Comparison of ENCODE assay signal across 10 mouse cellular contexts in the genomic region with DNA sequence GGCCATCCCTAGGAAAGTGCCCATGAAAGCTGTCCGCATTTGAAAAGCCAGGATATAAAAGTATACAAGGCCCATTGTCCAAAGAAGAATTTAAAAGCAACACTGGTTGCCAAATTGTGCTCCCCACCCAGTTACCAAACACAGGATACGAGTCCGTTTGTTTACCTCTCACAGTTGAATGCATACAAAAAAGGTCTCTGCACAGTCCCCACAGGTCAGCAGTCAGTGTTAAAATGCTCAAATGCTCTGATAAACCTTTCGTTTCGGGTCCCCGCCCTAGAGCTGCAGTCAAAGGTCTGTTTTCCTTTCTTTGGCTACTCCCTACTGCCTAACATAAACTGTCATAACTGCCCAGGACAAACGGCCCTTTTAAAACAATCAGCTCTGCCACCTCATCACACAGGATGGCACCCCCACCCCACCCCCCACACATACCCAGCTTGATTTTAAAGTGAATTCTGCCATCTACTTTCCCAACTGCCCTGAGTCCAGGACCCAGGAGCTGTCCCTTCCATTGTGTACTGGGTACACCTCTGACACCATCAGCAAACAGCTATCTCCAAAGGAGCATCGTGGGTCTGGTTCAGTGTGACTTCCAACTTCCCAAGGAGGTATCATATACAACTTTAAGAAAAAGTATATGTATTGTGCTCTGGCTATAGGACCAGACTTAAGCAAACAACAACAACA.
DNase-seq lines count a peak whose midpoint lies in the region; ATAC-seq lines count a peak whose summit lies in the region.
"Had no signal": no experiment of that assay in that cellular context is flagged by ENCODE, and none has a peak within 500 bp of the region (broad histone marks: within the 10 kb centered on the region; RNA-seq: fewer than 3 reads in every experiment).

No protein-coding gene starts in this region.

- no peaks in the 10 kb centered on the region for H3K27me3 ChIP-seq in heart, embryonic 14.5 days (ENCODE audit: control insufficient read depth, insufficient read depth, low read length)
- H3K27me3 ChIP-seq in heart, embryonic 10.5 days (ENCODE audit: insufficient read depth, poor library complexity, severe bottlenecking) = no peaks in the 10 kb centered on the region
- no peaks in the 10 kb centered on the region for H3K27me3 ChIP-seq in midbrain, embryonic 13.5 days
- no peaks in the 10 kb centered on the region for H3K27me3 ChIP-seq in midbrain, embryonic 16.5 days (ENCODE audit: control insufficient read depth, insufficient read depth, low read depth, low read length)
- no peaks in the 10 kb centered on the region for H3K27me3 ChIP-seq in lung, embryonic 16.5 days (ENCODE audit: control insufficient read depth, insufficient read depth, low read depth, low read length)
- H3K27me3 ChIP-seq: megakaryocyte, embryonic 14.5 days had no signal

- H3K27ac ChIP-seq in heart, embryonic 14.5 days (replicated peaks in 1 of 2; ENCODE audit: control insufficient read depth in 1 of 2, insufficient read depth in 1 of 2, low read depth in 2 of 2, low read length in 2 of 2) = peak overlapping the region in 1 of 2 experiments; percentile 20; a peak in 1 of 4 replicates
- H3K27ac ChIP-seq in heart, embryonic 10.5 days = no peak overlapping the region
- 0 out of 2 replicates have a peak overlapping the region, but pooled peaks have one; percentile 61 for H3K27ac ChIP-seq in midbrain, embryonic 13.5 days
- H3K27ac ChIP-seq in midbrain, embryonic 16.5 days (ENCODE audit: low read length) = no peak overlapping the region; the same call in 1 of the 2 replicates
- H3K27ac ChIP-seq in lung, embryonic 16.5 days (ENCODE audit: low read length) = peak overlapping the region; percentile 72
- H3K27ac ChIP-seq: embryonic facial prominence, embryonic 13.5 days had no signal

- H3K9ac ChIP-seq in heart, embryonic 14.5 days (ENCODE audit: low read length) = no peak overlapping the region
- no peak overlapping the region for H3K9ac ChIP-seq in midbrain, embryonic 13.5 days (replicated peaks)
- no peak overlapping the region for H3K9ac ChIP-seq in midbrain, embryonic 16.5 days (ENCODE audit: low read depth, low read length)
- H3K9ac ChIP-seq in lung, embryonic 16.5 days (ENCODE audit: low read length) = no peak overlapping the region
- H3K9ac ChIP-seq: embryonic facial prominence, embryonic 13.5 days had no signal

- no peaks in the 10 kb centered on the region for H3K9me3 ChIP-seq in heart, embryonic 14.5 days (ENCODE audit: control insufficient read depth, low read length)
- H3K9me3 ChIP-seq in heart, embryonic 10.5 days = 0 out of 2 replicates have a peak, but pooled peaks cover 2% of the 10 kb centered on the region
- no peaks in the 10 kb centered on the region for H3K9me3 ChIP-seq in midbrain, embryonic 13.5 days
- H3K9me3 ChIP-seq in midbrain, embryonic 16.5 days (replicated peaks; ENCODE audit: control insufficient read depth, low read length, poor library complexity, severe bottlenecking) = no peaks in the 10 kb centered on the region
- peaks cover 4% of the 10 kb centered on the region; the same call in 1 of the 2 replicates for H3K9me3 ChIP-seq in lung, embryonic 16.5 days (ENCODE audit: control insufficient read depth, low read length)
- H3K9me3 ChIP-seq: embryonic facial prominence, embryonic 13.5 days had no signal

- no peak overlapping the region for H3K4me2 ChIP-seq in heart, embryonic 14.5 days (ENCODE audit: low read length)
- H3K4me2 ChIP-seq in midbrain, embryonic 13.5 days (replicated peaks) = no peak overlapping the region
- no peak overlapping the region for H3K4me2 ChIP-seq in midbrain, embryonic 16.5 days (ENCODE audit: low read length)
- H3K4me2 ChIP-seq in lung, embryonic 16.5 days (ENCODE audit: low read depth, low read length) = no peak overlapping the region
- H3K4me2 ChIP-seq: embryonic facial prominence, embryonic 13.5 days had no signal

- ATAC-seq in heart, embryonic 14.5 days (ENCODE audit: insufficient number of reproducible peaks, insufficient read depth, low FRiP score, low read depth) = peak; percentile 54; the same call in 1 of the 2 replicates
- no peak for ATAC-seq in midbrain, embryonic 13.5 days
- ATAC-seq in midbrain, embryonic 16.5 days = no peak
- peak; percentile 82 for ATAC-seq in lung, embryonic 16.5 days (ENCODE audit: low read depth)

- no peak for DNase-seq in heart, embryonic 10.5 days (ENCODE audit: low spot score)
- no peak for DNase-seq in urinary bladder, postnatal 36 days (ENCODE audit: low spot score in 2 of 2)
- no peak for DNase-seq in frontal cortex, postnatal 10 days (ENCODE audit: low spot score in 2 of 2)
- DNase-seq: cerebellum, postnatal 10 days had no signal

- peaks cover 88% of the 10 kb centered on the region for H3K36me3 ChIP-seq in heart, embryonic 14.5 days (ENCODE audit: control insufficient read depth, insufficient read depth, low read length)
- peaks cover 71% of the 10 kb centered on the region for H3K36me3 ChIP-seq in heart, embryonic 10.5 days
- peaks cover 20% of the 10 kb centered on the region for H3K36me3 ChIP-seq in midbrain, embryonic 13.5 days
- H3K36me3 ChIP-seq in midbrain, embryonic 16.5 days (ENCODE audit: control insufficient read depth, insufficient read depth, low read length) = no peaks in the 10 kb centered on the region
- peaks cover 23% of the 10 kb centered on the region for H3K36me3 ChIP-seq in lung, embryonic 16.5 days (ENCODE audit: control insufficient read depth, insufficient read depth, low read length)

- WGBS in heart, embryonic 14.5 days = 66% methylated on average over 8 of the region's 8 CpGs
- 61% methylated on average over 8 of the region's 8 CpGs for WGBS in heart, embryonic 10.5 days
- WGBS in midbrain, embryonic 13.5 days = 61% methylated on average over 8 of the region's 8 CpGs
- 67% methylated on average over 8 of the region's 8 CpGs for WGBS in midbrain, embryonic 16.5 days
- 36% methylated on average over 8 of the region's 8 CpGs for WGBS in lung, embryonic 16.5 days

- peaks cover 0 to 15% of the 10 kb centered on the region in 2 experiments; a peak in 2 of 4 replicates for H3K4me1 ChIP-seq in heart, embryonic 14.5 days (ENCODE audit: control insufficient read depth in 2 of 2, insufficient read depth in 2 of 2, low read length in 2 of 2)
- H3K4me1 ChIP-seq in heart, embryonic 10.5 days = peaks cover 35% of the 10 kb centered on the region
- peaks cover 53% of the 10 kb centered on the region for H3K4me1 ChIP-seq in midbrain, embryonic 13.5 days (replicated peaks)
- H3K4me1 ChIP-seq in midbrain, embryonic 16.5 days (ENCODE audit: control insufficient read depth, insufficient read depth, low read length) = peaks cover 26% of the 10 kb centered on the region
- peaks cover 27% of the 10 kb centered on the region for H3K4me1 ChIP-seq in lung, embryonic 16.5 days (replicated peaks; ENCODE audit: control insufficient read depth, insufficient read depth, low read length)

- H3K4me3 ChIP-seq in heart, embryonic 14.5 days (ENCODE audit: control insufficient read depth in 1 of 2, insufficient read depth in 1 of 2, low read depth in 1 of 2, low read length in 2 of 2) = no peak overlapping the region
- no peak overlapping the region for H3K4me3 ChIP-seq in heart, embryonic 10.5 days
- no peak overlapping the region for H3K4me3 ChIP-seq in midbrain, embryonic 13.5 days (replicated peaks)
- H3K4me3 ChIP-seq in midbrain, embryonic 16.5 days (ENCODE audit: low read depth, low read length) = no peak overlapping the region
- H3K4me3 ChIP-seq in lung, embryonic 16.5 days (ENCODE audit: low read length) = no peak overlapping the region
- H3K4me3 ChIP-seq: embryonic facial prominence, embryonic 13.5 days had no signal

Comparison
In these comparisons a context has a peak if more than half of its experiments do, and no peak if none do; other contexts are left out.
1. H3K27ac ChIP-seq: peak in midbrain, embryonic 13.5 days (single experiment) and lung, embryonic 16.5 days (single experiment); none in heart, embryonic 10.5 days (single experiment) and midbrain, embryonic 16.5 days (single experiment).
2. ATAC-seq: peak in heart, embryonic 14.5 days (single experiment) and lung, embryonic 16.5 days (single experiment); none in midbrain, embryonic 13.5 days (single experiment) and midbrain, embryonic 16.5 days (single experiment).